Mouse (Mus musculus) kidney, embryonic 15.5 days (tissue): ENCODE data around the gene Magi1. TPM values are rescaled to one million over a fixed set of nuclear protein-coding genes. Genes with fewer than 3 reads are reported as not detected.

Experiments
- ATAC-seq: fragments of 200-750 bp; cut with Nextera tagmentation; replicated peaks from 2 replicates; pipeline ENCODE4 v1.8.0; 2017; ENCODE audit warnings: moderate TSS enrichment; ENCODE audit not compliant: low FRiP score
- H3K27ac ChIP-seq: fragments of 300-500 bp; sonication (generic); 2 replicates; pipeline ENCODE4 v1.5.1; 2015; ENCODE audit warnings: mild to moderate bottlenecking, inconsistent platforms
- H3K27me3 ChIP-seq: fragments of 300-500 bp; sonication (generic); 2 replicates; pipeline ENCODE4 v1.6.1; 2015; ENCODE audit warnings: inconsistent platforms
- H3K36me3 ChIP-seq: fragments of 300-500 bp; sonication (generic); 2 replicates; pipeline ENCODE4 v1.6.1; 2015; ENCODE audit warnings: inconsistent platforms
- H3K4me1 ChIP-seq: fragments of 300-500 bp; sonication (generic); 2 replicates; pipeline ENCODE4 v1.6.1; 2015; ENCODE audit warnings: inconsistent platforms
- H3K4me2 ChIP-seq: fragments of 300-500 bp; sonication (generic); 2 replicates; pipeline ENCODE4 v1.6.1; 2015; ENCODE audit warnings: moderate library complexity, mild to moderate bottlenecking, inconsistent platforms
- H3K4me3 ChIP-seq: fragments of 300-500 bp; sonication (generic); replicated peaks from 2 replicates; pipeline ENCODE4 v1.5.1; 2015; ENCODE audit warnings: mild to moderate bottlenecking, inconsistent platforms
- H3K9ac ChIP-seq: fragments of 300-500 bp; sonication (generic); 2 replicates; pipeline ENCODE4 v1.6.1; 2015; ENCODE audit warnings: mild to moderate bottlenecking, inconsistent platforms
- H3K9me3 ChIP-seq: fragments of 300-500 bp; sonication (generic); replicated peaks from 2 replicates; pipeline ENCODE4 v1.6.1; 2016; ENCODE audit warnings: inconsistent platforms
- WGBS: fragments of 180-500 bp; shearing (Covaris S2); methylation state at CpG from one replicate; pipeline ENCODE4 v1.1.7; 2015; ENCODE audit warnings: mixed read lengths; 5-methylcytosine and 5-hydroxymethylcytosine counted together
- polyA plus RNA-seq: library from polyadenylated mRNA; unstranded; fragments of >200 nt; fragmentation: Nextera tagmentation; extraction: Ambion mirVana; gene quantifications from 2 replicates; pipeline ENCODE4 v1.2.1, GENCODE M21; 2015

Magi1 gene
- 9.8 and 10.2 TPM in 2 replicates for polyA plus RNA-seq

DNA sequence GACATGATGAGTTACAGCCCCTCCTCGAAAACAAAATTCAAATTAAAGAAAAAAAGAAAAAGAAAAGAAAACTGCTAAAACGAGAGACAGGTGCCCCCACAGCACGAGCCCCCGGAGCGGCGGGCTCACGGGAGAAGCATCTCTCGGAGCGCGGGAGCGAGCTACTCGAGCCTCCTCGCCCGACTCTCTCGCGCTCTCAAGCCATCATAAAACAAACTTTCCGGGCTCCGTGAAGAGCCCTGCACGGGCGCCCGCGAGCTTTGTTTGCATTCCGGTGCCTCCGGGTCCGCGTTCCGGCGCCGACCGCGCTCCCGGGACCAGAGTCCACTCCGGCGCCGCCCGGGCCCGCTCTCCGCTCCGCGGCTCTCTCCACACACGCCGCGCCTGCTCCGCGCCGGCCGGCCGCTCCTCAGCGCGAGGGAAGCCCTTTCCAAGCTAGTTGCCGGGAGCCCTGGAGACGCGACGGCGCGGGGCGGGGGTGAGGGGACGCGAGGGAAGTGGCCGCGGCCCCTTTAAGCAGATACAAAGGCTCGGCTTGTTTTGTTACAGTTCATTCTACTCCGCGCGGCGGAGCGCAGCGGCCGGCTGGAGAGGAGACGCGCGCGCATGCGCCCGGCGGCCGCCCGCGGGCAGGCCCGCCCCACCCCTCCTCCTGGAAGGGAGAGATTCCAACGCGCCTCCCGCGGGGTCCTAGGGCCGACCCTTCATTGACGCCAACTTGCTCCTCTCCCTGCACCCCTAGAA lies at the start of gene Magi1:
Gene Magi1 (minus strand): TSS at position 600 of the 744 bp plus-strand sequence.
- WGBS: under 1% methylated on average over 86 of the region's 86 CpGs
- Histone ChIP-seq H3K4me1 (peaks cover 25% of the 10 kb centered on the region), H3K27me3 (no peaks in the 10 kb centered on the region), H3K9ac (peak within 1 kb of the TSS; percentile 81), H3K9me3 (peaks cover 5% of the 10 kb centered on the region; the same call in 1 of the 2 replicates), H3K4me2 (peak within 1 kb of the TSS; percentile 95), H3K36me3 (no peaks in the 10 kb centered on the region), H3K27ac (peak within 1 kb of the TSS; percentile 99), H3K4me3 (peak within 1 kb of the TSS; percentile 86)
- ATAC-seq: peak; percentile 94

DNA sequence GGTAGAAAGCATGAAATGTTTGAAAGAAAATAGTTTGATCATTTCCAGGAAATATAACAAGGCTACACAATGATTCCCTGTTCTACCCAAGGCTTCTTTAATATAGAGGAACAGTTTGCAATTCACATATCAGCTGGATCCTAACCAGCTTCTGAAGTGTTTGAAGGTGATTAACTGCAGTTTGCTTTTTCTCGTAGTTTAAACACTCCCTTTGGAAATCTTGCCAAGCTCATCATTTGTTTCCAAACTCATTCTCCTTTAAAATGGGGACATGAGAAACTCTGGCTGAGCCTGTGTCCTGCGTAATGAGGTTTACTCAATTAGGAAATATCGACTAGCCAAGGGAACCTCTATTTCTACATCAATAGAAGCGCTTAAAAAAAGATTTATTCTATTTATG lies 43.4 kb upstream of the Magi1 start:
- Histone ChIP-seq H3K4me2 (no peak overlapping the region), H3K9me3 (no peaks in the 10 kb centered on the region), H3K4me1 (no peaks in the 10 kb centered on the region), H3K27me3 (no peaks in the 10 kb centered on the region), H3K36me3 (no peaks in the 10 kb centered on the region), H3K4me3 (no peak overlapping the region), H3K9ac (no peak overlapping the region), H3K27ac (no peak overlapping the region)
- no peak for ATAC-seq
- 60% methylated on average over 4 of the region's 4 CpGs for WGBS

DNA sequence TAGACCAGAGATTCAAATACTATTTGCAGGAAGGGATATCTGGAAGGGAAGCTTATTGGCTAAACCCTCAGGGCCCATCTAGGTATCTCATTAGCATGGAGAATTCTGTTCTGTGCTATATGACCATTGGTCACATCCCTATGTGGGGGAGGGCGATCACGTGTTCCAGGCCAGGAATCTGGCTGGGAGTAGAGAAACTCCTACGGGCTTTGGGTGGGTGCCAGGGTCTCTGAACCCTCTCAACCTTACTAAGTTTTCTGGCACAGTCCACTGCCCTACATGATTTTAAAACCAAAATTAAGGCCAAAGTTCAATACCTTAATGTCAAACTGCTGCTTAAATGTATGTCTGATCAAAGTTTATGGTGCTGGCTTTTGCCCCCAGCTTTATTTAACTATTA lies 33.2 kb upstream of the Magi1 start:
- Histone ChIP-seq H3K27ac (no peak overlapping the region), H3K4me1 (peaks cover 5% of the 10 kb centered on the region; the same call in 1 of the 2 replicates), H3K27me3 (no peaks in the 10 kb centered on the region), H3K4me3 (no peak overlapping the region), H3K9ac (no peak overlapping the region), H3K9me3 (no peaks in the 10 kb centered on the region), H3K4me2 (no peak overlapping the region), H3K36me3 (no peaks in the 10 kb centered on the region)
- ATAC-seq: no peak
- 51% methylated on average over 3 of the region's 3 CpGs for WGBS

DNA sequence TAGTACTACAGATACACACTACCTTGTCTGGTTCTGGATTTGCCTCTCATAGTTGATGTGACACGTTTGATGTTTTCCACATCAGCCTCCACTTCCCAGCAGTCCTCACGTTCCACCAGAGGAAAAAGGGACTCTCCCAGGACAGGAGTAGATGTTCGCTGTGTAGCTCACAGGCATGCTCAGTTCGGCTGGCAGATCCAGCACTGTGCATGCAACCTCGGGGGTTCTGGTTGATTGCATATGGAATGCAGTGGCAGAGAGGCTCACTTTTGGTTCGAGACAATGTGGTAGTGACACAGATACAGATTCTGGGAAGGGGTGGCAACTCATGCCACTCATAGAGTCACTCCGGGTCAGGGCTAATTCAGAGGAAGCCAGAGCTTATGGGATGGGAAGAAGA lies 28.6 kb upstream of the Magi1 start:
- no peaks in the 10 kb centered on the region for H3K9me3 ChIP-seq
- H3K4me3 ChIP-seq: no peak overlapping the region
- H3K9ac ChIP-seq: no peak overlapping the region
- H3K4me2 ChIP-seq: no peak overlapping the region
- H3K27ac ChIP-seq: no peak overlapping the region
- no peaks in the 10 kb centered on the region for H3K36me3 ChIP-seq
- H3K4me1 ChIP-seq: peaks cover 5% of the 10 kb centered on the region; the same call in 1 of the 2 replicates
- no peaks in the 10 kb centered on the region for H3K27me3 ChIP-seq
- WGBS: 60% methylated on average over 7 of the region's 7 CpGs
- ATAC-seq: no peak; the same call in 1 of the 2 replicates

GRCm38 (mm10) chr6:94308498-94308897 lies 24.8 kb upstream of the Magi1 start:
- H3K9ac ChIP-seq: no peak overlapping the region
- no peak overlapping the region for H3K27ac ChIP-seq
- no peak for ATAC-seq
- no peak overlapping the region for H3K4me3 ChIP-seq
- H3K4me1 ChIP-seq: peaks cover 5% of the 10 kb centered on the region; the same call in 1 of the 2 replicates
- H3K9me3 ChIP-seq: no peaks in the 10 kb centered on the region
- H3K36me3 ChIP-seq: no peaks in the 10 kb centered on the region
- H3K27me3 ChIP-seq: no peaks in the 10 kb centered on the region
- no peak overlapping the region for H3K4me2 ChIP-seq
- WGBS: 41% methylated on average over 7 of the region's 7 CpGs

DNA sequence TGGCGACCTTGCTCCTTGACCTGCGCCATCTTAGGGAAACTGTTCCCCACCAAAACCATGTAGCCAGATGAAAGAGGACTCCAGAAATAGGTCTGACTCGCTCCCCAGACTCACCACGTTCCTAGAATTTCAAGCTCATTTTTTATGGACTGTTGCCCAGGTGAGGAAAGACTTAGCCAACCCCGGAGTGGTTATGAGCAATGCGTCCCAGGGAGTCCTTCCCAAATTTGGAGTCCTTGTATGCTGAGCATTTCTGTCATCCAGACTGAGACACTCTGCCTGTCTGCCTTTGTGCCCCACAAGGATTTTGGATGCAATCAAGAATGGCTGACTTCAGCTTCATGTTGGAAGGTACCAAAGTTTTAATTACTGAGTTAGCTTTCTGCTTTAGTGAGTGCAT lies 19.8 kb upstream of the Magi1 start:
- ATAC-seq: no peak
- no peaks in the 10 kb centered on the region for H3K9me3 ChIP-seq

DNA sequence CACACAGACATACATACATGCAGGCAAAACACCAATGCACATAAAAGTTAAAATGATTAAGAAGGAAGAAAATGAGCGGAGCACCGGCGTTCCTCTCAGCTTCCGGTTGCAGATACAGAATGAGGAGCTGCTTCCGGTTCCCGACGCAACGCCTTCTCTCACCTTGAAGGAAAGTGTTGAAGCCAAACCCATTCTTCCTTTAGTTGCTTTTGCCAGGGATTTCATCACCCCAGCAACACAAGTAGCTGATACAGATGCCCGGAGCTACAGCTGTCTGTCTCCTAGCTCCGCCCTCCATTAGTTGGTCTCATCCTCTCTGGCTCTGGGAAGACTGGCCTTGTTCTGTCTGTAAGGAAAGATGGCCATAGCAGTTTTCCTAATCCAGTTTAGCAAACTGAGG lies 18.1 kb upstream of the Magi1 start:
- H3K4me1 ChIP-seq: no peaks in the 10 kb centered on the region
- no peaks in the 10 kb centered on the region for H3K27me3 ChIP-seq
- WGBS: 92% methylated on average over 10 of the region's 10 CpGs
- H3K9me3 ChIP-seq: no peaks in the 10 kb centered on the region
- H3K4me2 ChIP-seq: no peak overlapping the region
- H3K9ac ChIP-seq: no peak overlapping the region
- H3K4me3 ChIP-seq: no peak overlapping the region
- H3K27ac ChIP-seq: no peak overlapping the region
- no peaks in the 10 kb centered on the region for H3K36me3 ChIP-seq
- no peak for ATAC-seq

More for the DNA sequence above, 19.8 kb upstream of the Magi1 start:
- Histone ChIP-seq H3K27ac (no peak overlapping the region), H3K27me3 (no peaks in the 10 kb centered on the region), H3K9ac (no peak overlapping the region), H3K4me2 (no peak overlapping the region), H3K36me3 (no peaks in the 10 kb centered on the region), H3K4me3 (no peak overlapping the region), H3K4me1 (no peaks in the 10 kb centered on the region)
- 76% methylated on average over 6 of the region's 6 CpGs for WGBS

- Histone ChIP-seq H3K27ac (no peak overlapping the region), H3K9ac (no peak overlapping the region), H3K4me2 (no peak overlapping the region), H3K36me3 (no peaks in the 10 kb centered on the region), H3K4me1 (no peaks in the 10 kb centered on the region), H3K9me3 (no peaks in the 10 kb centered on the region), H3K27me3 (no peaks in the 10 kb centered on the region), H3K4me3 (no peak overlapping the region)
- ATAC-seq: no peak
- WGBS: 66% methylated on average over 3 of the region's 3 CpGs
These were observed 16.8 kb upstream of the Magi1 start for GRCm38 (mm10) chr6:94300562-94300961.

GRCm38 (mm10) chr6:94287387-94287786 lies 3.7 kb upstream of the Magi1 start:
- Histone ChIP-seq H3K27me3 (no peaks in the 10 kb centered on the region), H3K4me3 (no peak overlapping the region), H3K27ac (no peak overlapping the region), H3K4me2 (no peak overlapping the region), H3K4me1 (peaks cover 9% of the 10 kb centered on the region), H3K36me3 (no peaks in the 10 kb centered on the region), H3K9me3 (peaks cover 10% of the 10 kb centered on the region; the same call in 1 of the 2 replicates), H3K9ac (no peak overlapping the region)
- no peak for ATAC-seq

- Histone ChIP-seq H3K4me2 (no peak overlapping the region), H3K4me1 (peaks cover 17% of the 10 kb centered on the region), H3K36me3 (no peaks in the 10 kb centered on the region), H3K9ac (no peak overlapping the region), H3K9me3 (peaks cover 10% of the 10 kb centered on the region; the same call in 1 of the 2 replicates), H3K4me3 (no peak overlapping the region), H3K27ac (no peak overlapping the region), H3K27me3 (no peaks in the 10 kb centered on the region)
- ATAC-seq: no peak
- 63% methylated on average over 2 of the region's 2 CpGs for WGBS
These were observed 2.8 kb upstream of the Magi1 start for GRCm38 (mm10) chr6:94286555-94286954.

DNA sequence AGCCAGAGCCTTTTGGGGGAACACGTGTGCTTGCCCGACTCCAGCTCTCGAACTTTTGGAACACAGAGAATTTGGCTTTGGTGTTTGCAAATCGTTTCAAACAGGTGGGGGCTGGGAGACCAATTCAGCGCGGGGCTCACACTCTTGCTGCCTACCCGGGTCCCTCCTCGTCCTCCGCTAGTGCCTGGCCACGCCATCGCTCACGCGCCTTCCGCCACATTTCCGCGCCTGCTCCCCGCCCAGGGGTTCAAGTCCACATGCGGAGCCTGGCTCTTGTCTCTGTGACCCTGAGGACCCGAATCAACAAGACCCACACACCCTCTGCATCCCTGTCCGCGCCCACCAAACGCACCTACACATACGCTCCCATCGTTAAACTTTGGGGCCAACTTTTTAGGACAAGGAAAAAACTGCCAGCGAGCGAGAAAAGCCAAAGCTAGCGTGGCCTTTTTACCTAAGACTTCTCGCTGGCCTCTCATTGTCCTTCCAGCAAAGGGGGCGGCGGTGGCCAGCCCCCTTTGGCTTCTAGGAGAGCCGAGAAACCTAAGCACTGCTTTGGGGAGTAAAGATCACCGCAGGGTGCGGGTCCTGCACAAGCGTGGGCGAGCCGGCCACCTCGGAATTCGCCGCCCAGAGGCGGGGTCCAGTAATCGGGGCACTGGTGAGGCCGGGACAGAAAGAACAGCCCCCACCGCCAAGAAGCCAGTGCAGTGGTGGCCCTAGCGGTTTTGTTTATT lies 540 bp upstream of the Magi1 start:
- peak overlapping the region; percentile 99 for H3K27ac ChIP-seq
- under 1% methylated on average over 44 of the region's 44 CpGs for WGBS
- H3K9ac ChIP-seq: peak overlapping the region; percentile 58
- peak overlapping the region; percentile 86 for H3K4me3 ChIP-seq
- H3K9me3 ChIP-seq: peaks cover 10% of the 10 kb centered on the region; the same call in 1 of the 2 replicates
- peak; percentile 63 for ATAC-seq
- H3K36me3 ChIP-seq: no peaks in the 10 kb centered on the region
- H3K4me2 ChIP-seq: peak overlapping the region; percentile 95
- H3K4me1 ChIP-seq: peaks cover 25% of the 10 kb centered on the region
- no peaks in the 10 kb centered on the region for H3K27me3 ChIP-seq
